Mouse (Mus musculus) lung, embryonic 15.5 days (tissue): ENCODE data around the gene Dcpp2. TPM values are rescaled to one million over a fixed set of nuclear protein-coding genes. Genes with fewer than 3 reads are reported as not detected.
"Not testable (repeated sequence)": the region's sequence is repeated elsewhere in the genome, so short reads cannot be mapped to it uniquely, and the experiment has no call there.

Experiments
- ATAC-seq: fragments of 200-750 bp; cut with Nextera tagmentation; 2 replicates; pipeline ENCODE4 v1.8.0; 2017; ENCODE audit warnings: moderate number of reproducible peaks, borderline replicate concordance; ENCODE audit not compliant: low FRiP score, low TSS enrichment; ENCODE audit errors: extremely low read depth
- H3K27ac ChIP-seq: fragments of 300-500 bp; sonication (generic); 2 replicates; pipeline ENCODE4 v1.5.1; 2015; ENCODE audit warnings: moderate library complexity, mild to moderate bottlenecking, inconsistent platforms
- H3K27me3 ChIP-seq: fragments of 300-500 bp; sonication (generic); 2 replicates; pipeline ENCODE4 v1.6.1; 2015; ENCODE audit warnings: inconsistent platforms
- H3K36me3 ChIP-seq: fragments of 300-500 bp; sonication (generic); 2 replicates; pipeline ENCODE4 v1.6.1; 2015; ENCODE audit warnings: inconsistent platforms
- H3K4me1 ChIP-seq: fragments of 300-500 bp; sonication (generic); 2 replicates; pipeline ENCODE4 v1.6.1; 2015; ENCODE audit warnings: inconsistent platforms
- H3K4me2 ChIP-seq: fragments of 300-500 bp; sonication (generic); 2 replicates; pipeline ENCODE4 v1.6.1; 2015; ENCODE audit warnings: inconsistent platforms, mild to moderate bottlenecking, moderate library complexity
- H3K4me3 ChIP-seq: fragments of 300-500 bp; sonication (generic); 2 replicates; pipeline ENCODE4 v1.5.1; 2015; ENCODE audit warnings: mild to moderate bottlenecking, inconsistent platforms
- H3K9ac ChIP-seq: fragments of 300-500 bp; sonication (generic); 2 replicates; pipeline ENCODE4 v1.6.1; 2015; ENCODE audit warnings: inconsistent platforms
- H3K9me3 ChIP-seq: fragments of 300-500 bp; sonication (generic); 2 replicates; pipeline ENCODE4 v1.6.1; 2016; ENCODE audit warnings: inconsistent platforms
- WGBS: fragments of 180-500 bp; shearing (Covaris S2); methylation state at CpG from one replicate; pipeline ENCODE4 v1.1.7; 2015; 5-methylcytosine and 5-hydroxymethylcytosine counted together
- polyA plus RNA-seq: library from polyadenylated mRNA; unstranded; fragments of >200 nt; fragmentation: Nextera tagmentation; extraction: Ambion mirVana; gene quantifications from 2 replicates; pipeline ENCODE4 v1.2.1, GENCODE M21; 2015

The Dcpp2 gene
- polyA plus RNA-seq, 1 experiment from 2014 or later, result not detected

GRCm38 (mm10) chr17:23947486-23947885, 66.8 kb downstream of the Dcpp2 start:
- not testable (repeated sequence) for ATAC-seq
- 68% methylated on average over 4 of the region's 4 CpGs for WGBS

GRCm38 (mm10) chr17:23949068-23949467, 68.4 kb downstream of the Dcpp2 start:
- Histone ChIP-seq H3K4me1 (no peaks in the 10 kb centered on the region), H3K9me3 (no peaks in the 10 kb centered on the region), H3K9ac (no peak overlapping the region), H3K27me3 (no peaks in the 10 kb centered on the region), H3K27ac (no peak overlapping the region), H3K4me3 (no peak overlapping the region), H3K36me3 (no peaks in the 10 kb centered on the region), H3K4me2 (no peak overlapping the region)
- no peak for ATAC-seq
- 64% methylated on average over 2 of the region's 2 CpGs for WGBS

More at GRCm38 (mm10) chr17:23947486-23947885, 66.8 kb downstream of the Dcpp2 start:
- H3K36me3 ChIP-seq, H3K4me3 ChIP-seq, H3K9ac ChIP-seq, H3K27me3 ChIP-seq, H3K4me1 ChIP-seq, H3K9me3 ChIP-seq, H3K27ac ChIP-seq, H3K4me2 ChIP-seq: not testable (repeated sequence)

Other genes with a start within 250 kb of the Dcpp2 start
- 0.41 and 0.53 TPM in 2 replicates for gene Mmp25, start 235.6 kb upstream of the Dcpp2 start, polyA plus RNA-seq
- 3.5 and 4.0 TPM in 2 replicates for gene Bicdl2, start 220.4 kb upstream of the Dcpp2 start, polyA plus RNA-seq
- 59.5 and 64.5 TPM in 2 replicates for gene Hcfc1r1, start 207.3 kb upstream of the Dcpp2 start, polyA plus RNA-seq
- gene Thoc6, start 207.0 kb upstream of the Dcpp2 start, polyA plus RNA-seq, result 48.3 and 49.1 TPM in 2 replicates
- 26.8 and 28.5 TPM in 2 replicates for gene Tnfrsf12a, start 203.4 kb upstream of the Dcpp2 start, polyA plus RNA-seq
- gene Cldn6, start 201.6 kb upstream of the Dcpp2 start, polyA plus RNA-seq, result 237 and 246 TPM in 2 replicates
- 4.4 and 4.8 TPM in 2 replicates for gene Cldn9, start 196.9 kb upstream of the Dcpp2 start, polyA plus RNA-seq
- gene 1520401A03Rik, start 158.1 kb upstream of the Dcpp2 start, polyA plus RNA-seq, result 0.09 and 0.28 TPM in 2 replicates
- gene Pkmyt1, start 154.5 kb upstream of the Dcpp2 start, polyA plus RNA-seq, result 61.7 and 68.6 TPM in 2 replicates
- gene Paqr4, start 140.0 kb upstream of the Dcpp2 start, polyA plus RNA-seq, result 43.9 and 46.7 TPM in 2 replicates
- 0.38 and 1.1 TPM in 2 replicates for gene Kremen2, start 135.0 kb upstream of the Dcpp2 start, polyA plus RNA-seq
- 70.5 TPM in 2 replicates for gene Flywch1, start 109.3 kb upstream of the Dcpp2 start, polyA plus RNA-seq
- 28.4 and 29.1 TPM in 2 replicates for gene Flywch2, start 94.8 kb upstream of the Dcpp2 start, polyA plus RNA-seq
- gene Srrm2, start 90.3 kb upstream of the Dcpp2 start, polyA plus RNA-seq, result 416 and 431 TPM in 2 replicates
- 927 and 1,006 TPM in 2 replicates for gene Elob, start 51.7 kb upstream of the Dcpp2 start, polyA plus RNA-seq
- 0.12 TPM in 1 of 2 replicates, not detected in the other for gene Prss33, start 44.8 kb upstream of the Dcpp2 start, polyA plus RNA-seq
- gene Prss32, start 37.0 kb upstream of the Dcpp2 start, polyA plus RNA-seq, result not detected in 2 replicates
- 1.1 and 1.3 TPM in 2 replicates for gene Prss41, start 36.7 kb upstream of the Dcpp2 start, polyA plus RNA-seq
- not detected in 2 replicates for gene Prss21, start 12.8 kb upstream of the Dcpp2 start, polyA plus RNA-seq
- 0.71 TPM in 1 of 2 replicates, not detected in the other for gene Dcpp1, start within 50 bp of the Dcpp2 start, polyA plus RNA-seq
- 1.8 and 2.0 TPM in 2 replicates for gene Dcpp3, start 36.6 kb downstream of the Dcpp2 start, polyA plus RNA-seq
- not detected in 2 replicates for gene Sbp, start 60.8 kb downstream of the Dcpp2 start, polyA plus RNA-seq
- gene Sbpl, start 74.4 kb downstream of the Dcpp2 start, polyA plus RNA-seq, result not detected in 2 replicates
- gene Prss30, start 99.7 kb downstream of the Dcpp2 start, polyA plus RNA-seq, result 0.10 and 0.20 TPM in 2 replicates
- gene Prss22, start 117.2 kb downstream of the Dcpp2 start, polyA plus RNA-seq, result 1.4 and 1.6 TPM in 2 replicates
- gene Prss27, start 157.3 kb downstream of the Dcpp2 start, polyA plus RNA-seq, result 0.39 TPM in 1 of 2 replicates, not detected in the other
- gene Kctd5, start 192.6 kb downstream of the Dcpp2 start, polyA plus RNA-seq, result 68.1 and 69.0 TPM in 2 replicates